Mouse (Mus musculus) cortical plate, adult 2 months (tissue): ENCODE data around the gene Ginm1.

Experiments used
- CTCF ChIP-seq: fragments of 200-500 bp; IDR thresholded peaks from 2 replicates; pipeline ENCODE4 v1.5.1; 2011; ENCODE audit warnings: mild to moderate bottlenecking, control low read depth, low read length; ENCODE audit not compliant: insufficient read depth; ENCODE audit errors: extremely low read depth
- POLR2A ChIP-seq: fragments of 200-500 bp; IDR thresholded peaks from 2 replicates; pipeline ENCODE4 v1.6.1; 2011; ENCODE audit warnings: mild to moderate bottlenecking, low read length, control low read depth; ENCODE audit not compliant: insufficient read depth; ENCODE audit errors: extremely low read depth

GRCm38 (mm10) chr10:7737122-7737521, 55.5 kb downstream of the Ginm1 start:
- TF ChIP-seq CTCF (no peak), POLR2A (no peak)
